Mouse (Mus musculus): Measurements from ENCODE around the gene Gpx4.

GRCm38 (mm10) chr10:80074813-80075601 is 28.0 kb downstream of the Gpx4 start:
- TF ChIP-seq POLR2A (IDR thresholded peaks at IDR 0.05; ENCODE audit: borderline replicate concordance, insufficient read depth, low read length) (no peak), CTCF (IDR thresholded peaks at IDR 0.05; ENCODE audit: borderline replicate concordance, insufficient read depth, low read depth, low read length) (no peak)

Measured in cerebellum, adult 2 months (tissue).